Mouse (Mus musculus) midbrain, postnatal 0 days (tissue): Measurements from ENCODE around the gene Gm48552. TPM values are rescaled to one million over a fixed set of nuclear protein-coding genes. Genes with fewer than 3 reads are reported as not detected.
A peak's percentile ranks its signal among the peaks of the same experiment; 100 is the strongest.

Source experiments
- ATAC-seq: fragments of 200-750 bp; cut with Nextera tagmentation; 2 replicates; pipeline ENCODE4 v1.8.0; 2017; ENCODE audit warnings: moderate number of reproducible peaks, mild to moderate bottlenecking, moderate TSS enrichment, moderate library complexity; ENCODE audit not compliant: low FRiP score
- DNase-seq: peaks from one replicate; pipeline ENCODE4 v3.0.0-alpha.2; 2015; ENCODE audit warnings: low spot score
- H3K27ac ChIP-seq: fragments of 300-500 bp; sonication (generic); 2 replicates; pipeline ENCODE4 v1.5.1; 2014; ENCODE audit warnings: low read depth, mild to moderate bottlenecking, low read length, mixed read lengths
- H3K27me3 ChIP-seq: fragments of 300-500 bp; sonication (generic); 2 replicates; pipeline ENCODE4 v1.6.1; 2014; ENCODE audit warnings: low read length, control low read depth, mixed read lengths; ENCODE audit not compliant: insufficient read depth
- H3K36me3 ChIP-seq: fragments of 300-500 bp; sonication (generic); 2 replicates; pipeline ENCODE4 v1.6.1; 2014; ENCODE audit warnings: low read length, control low read depth, mixed read lengths; ENCODE audit not compliant: insufficient read depth
- H3K4me1 ChIP-seq: fragments of 300-500 bp; sonication (generic); 2 replicates; pipeline ENCODE4 v1.6.1; 2014; ENCODE audit warnings: mild to moderate bottlenecking, control low read depth, antibody characterized with exemption, low read length, mixed read lengths; ENCODE audit not compliant: insufficient read depth
- H3K4me2 ChIP-seq: fragments of 300-500 bp; sonication (generic); 2 replicates; pipeline ENCODE4 v1.6.1; 2014; ENCODE audit warnings: low read depth, mild to moderate bottlenecking, low read length, mixed read lengths; ENCODE audit not compliant: poor library complexity, severe bottlenecking
- H3K4me3 ChIP-seq: fragments of 300-500 bp; sonication (generic); 2 replicates; pipeline ENCODE4 v1.5.1; 2014; ENCODE audit warnings: low read depth, mild to moderate bottlenecking, low read length, moderate library complexity
- H3K9ac ChIP-seq: fragments of 300-500 bp; sonication (generic); replicated peaks from 2 replicates; pipeline ENCODE4 v1.6.1; 2014; ENCODE audit warnings: mild to moderate bottlenecking, low read length, moderate library complexity, mixed read lengths; ENCODE audit not compliant: poor library complexity, severe bottlenecking
- H3K9me3 ChIP-seq: fragments of 300-500 bp; sonication (generic); 2 replicates; pipeline ENCODE4 v1.6.1; 2016; ENCODE audit warnings: low read length, control low read depth
- CTCF ChIP-seq: IDR thresholded peaks from 2 replicates; pipeline ENCODE4 v1.5.1; 2016; ENCODE audit warnings: antibody characterized with exemption, mild to moderate bottlenecking
- WGBS: fragments of 180-500 bp; shearing (Covaris S2); extraction: QIAGEN DNeasy Blood & Tissue Kit; methylation state at CpG from one replicate; pipeline ENCODE4 v1.1.7; 2014; 5-methylcytosine and 5-hydroxymethylcytosine counted together
- polyA plus RNA-seq: library from polyadenylated mRNA; unstranded; fragments of >200 nt; fragmentation: Nextera tagmentation; extraction: Ambion mirVana; gene quantifications from 2 replicates; pipeline ENCODE4 v1.2.1, GENCODE M21; 2015
- total RNA-seq: library from RNA; depleted of rRNA; stranded (reverse); fragments of >200 nt; gene quantifications from 2 replicates; pipeline ENCODE4 v1.2.3, GENCODE M21; 2014

Gm48552 gene
- total and polyA plus RNA-seq, 2 experiments from 2014 or later: 1.6 to 6.6 TPM

DNA sequence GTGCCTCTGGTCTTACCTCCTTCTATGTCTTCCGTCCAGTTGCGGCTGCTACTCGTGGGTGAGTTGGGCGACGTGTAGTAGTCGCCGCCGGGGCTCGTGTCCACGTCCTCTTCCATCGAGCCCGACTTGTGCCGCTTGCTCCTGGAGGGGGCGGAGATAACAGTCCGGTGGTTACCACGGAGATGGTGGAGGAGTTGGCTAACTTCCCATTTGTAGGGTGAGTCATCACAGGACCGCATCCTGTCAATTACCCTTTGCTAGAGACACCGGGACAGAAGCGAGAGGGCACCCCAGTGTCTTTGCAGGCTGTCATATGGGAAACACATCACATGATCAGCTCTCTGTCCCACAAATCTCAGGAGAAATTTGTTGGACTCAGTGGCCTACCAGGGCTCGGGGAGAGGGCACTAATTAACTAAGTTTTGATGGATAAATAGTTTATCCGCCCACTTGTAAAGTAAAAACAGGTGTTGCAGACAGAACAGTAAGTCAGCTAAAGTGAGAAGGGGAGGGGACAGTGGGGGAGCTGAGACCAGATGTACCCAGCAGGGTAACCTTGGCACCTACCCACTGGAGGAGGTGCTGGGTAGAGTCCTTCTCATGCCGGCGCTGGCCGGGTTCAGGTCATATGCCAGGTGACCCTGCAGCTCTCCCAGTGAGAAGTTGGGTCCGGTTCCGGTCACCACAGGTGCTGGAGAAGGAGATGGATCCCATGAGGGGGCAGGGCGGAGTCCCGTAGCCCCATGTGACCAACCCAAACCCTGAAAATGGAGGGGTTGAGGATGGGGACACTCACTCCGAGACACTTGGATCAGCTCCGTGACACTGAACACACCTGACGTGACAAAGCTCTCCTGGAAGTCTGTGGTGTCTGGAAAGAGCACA, 19.0 kb downstream of the Gm48552 start:
- no peak overlapping the region for H3K27ac ChIP-seq
- H3K36me3 ChIP-seq: peaks cover 47% of the 10 kb centered on the region
- DNase-seq: peak; percentile 88
- peak overlapping the region; percentile 22; the same call in 1 of the 2 replicates for H3K4me2 ChIP-seq
- H3K9me3 ChIP-seq: no peaks in the 10 kb centered on the region
- TF ChIP-seq CTCF: no peak
- H3K4me1 ChIP-seq: 0 out of 2 replicates have a peak, but pooled peaks cover 3% of the 10 kb centered on the region
- H3K27me3 ChIP-seq: 0 out of 2 replicates have a peak, but pooled peaks cover 4% of the 10 kb centered on the region
- H3K9ac ChIP-seq: no peak overlapping the region; the same call in 1 of the 2 replicates
- ATAC-seq: no peak
- 38% methylated on average over 31 of the region's 31 CpGs for WGBS
- no peak overlapping the region for H3K4me3 ChIP-seq

DNA sequence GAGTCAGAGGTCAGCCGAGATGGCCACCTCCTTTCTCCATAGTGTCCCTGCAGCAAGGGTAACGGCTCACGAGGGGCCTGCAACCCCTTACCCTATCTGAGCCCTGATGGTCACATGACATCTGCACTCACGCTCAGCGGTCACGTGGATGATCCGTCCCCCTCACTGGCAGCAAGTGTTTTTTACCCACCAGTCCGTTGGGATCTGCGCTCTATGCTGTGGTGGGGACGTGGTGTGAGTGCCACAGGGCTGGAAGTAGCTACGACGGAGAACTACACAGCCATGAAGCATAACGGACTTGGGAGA, 19.6 kb downstream of the Gm48552 start:
- no peak overlapping the region for H3K4me2 ChIP-seq
- DNase-seq (no peak), ATAC-seq (no peak)
- TF ChIP-seq CTCF: no peak
- whole genome bisulfite sequencing: 54% methylated on average over 13 of the region's 13 CpGs
- no peak overlapping the region for H3K4me3 ChIP-seq
- H3K9ac ChIP-seq: no peak overlapping the region
- 0 out of 2 replicates have a peak, but pooled peaks cover 4% of the 10 kb centered on the region for H3K27me3 ChIP-seq
- 0 out of 2 replicates have a peak, but pooled peaks cover 3% of the 10 kb centered on the region for H3K4me1 ChIP-seq
- no peaks in the 10 kb centered on the region for H3K9me3 ChIP-seq
- no peak overlapping the region for H3K27ac ChIP-seq
- H3K36me3 ChIP-seq: peaks cover 42% of the 10 kb centered on the region

- H3K9ac ChIP-seq: no peak overlapping the region
- peaks cover 42% of the 10 kb centered on the region for H3K36me3 ChIP-seq
- WGBS: 32% methylated on average over 9 of the region's 9 CpGs
- 0 out of 2 replicates have a peak, but pooled peaks cover 4% of the 10 kb centered on the region for H3K27me3 ChIP-seq
- peak; percentile 62 for DNase-seq
- no peak overlapping the region for H3K4me3 ChIP-seq
- H3K9me3 ChIP-seq: no peaks in the 10 kb centered on the region
- H3K4me2 ChIP-seq: no peak overlapping the region
- ATAC-seq: 0 out of 2 replicates have a peak, but pooled peaks have one; percentile 13
- H3K27ac ChIP-seq: no peak overlapping the region
- TF ChIP-seq CTCF: peak; percentile 74
- H3K4me1 ChIP-seq: 0 out of 2 replicates have a peak, but pooled peaks cover 3% of the 10 kb centered on the region
Observed at GRCm38 (mm10) chr10:81408871-81409291, 20.1 kb downstream of the Gm48552 start.

DNA sequence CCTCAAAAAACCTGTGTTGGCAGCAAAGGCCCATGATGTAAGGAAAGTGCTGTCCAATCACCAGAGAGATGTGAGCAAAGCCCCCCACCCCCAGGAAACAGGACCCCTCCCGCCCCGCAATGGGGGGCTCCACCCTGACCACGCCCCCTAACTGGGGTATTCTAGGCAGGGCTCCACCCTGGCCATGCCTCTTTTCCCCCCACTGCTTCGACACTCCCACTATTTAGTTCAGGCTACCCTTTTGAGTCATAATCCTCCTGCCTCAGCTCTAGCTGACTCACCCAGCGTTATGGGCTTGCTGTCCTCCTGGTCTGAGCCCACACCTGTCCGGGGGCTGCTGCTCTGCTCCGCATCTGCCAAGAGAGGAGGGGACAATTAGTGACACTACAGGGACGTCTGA, 20.5 kb downstream of the Gm48552 start:
- 15% methylated on average over 8 of the region's 8 CpGs for WGBS
- Histone ChIP-seq H3K4me2 (no peak overlapping the region), H3K9me3 (no peaks in the 10 kb centered on the region), H3K36me3 (peaks cover 41% of the 10 kb centered on the region), H3K27me3 (0 out of 2 replicates have a peak, but pooled peaks cover 4% of the 10 kb centered on the region), H3K9ac (no peak overlapping the region), H3K27ac (no peak overlapping the region), H3K4me3 (no peak overlapping the region), H3K4me1 (0 out of 2 replicates have a peak, but pooled peaks cover 5% of the 10 kb centered on the region)
- DNase-seq (no peak), ATAC-seq (no peak)
- no peak for TF ChIP-seq CTCF

DNA sequence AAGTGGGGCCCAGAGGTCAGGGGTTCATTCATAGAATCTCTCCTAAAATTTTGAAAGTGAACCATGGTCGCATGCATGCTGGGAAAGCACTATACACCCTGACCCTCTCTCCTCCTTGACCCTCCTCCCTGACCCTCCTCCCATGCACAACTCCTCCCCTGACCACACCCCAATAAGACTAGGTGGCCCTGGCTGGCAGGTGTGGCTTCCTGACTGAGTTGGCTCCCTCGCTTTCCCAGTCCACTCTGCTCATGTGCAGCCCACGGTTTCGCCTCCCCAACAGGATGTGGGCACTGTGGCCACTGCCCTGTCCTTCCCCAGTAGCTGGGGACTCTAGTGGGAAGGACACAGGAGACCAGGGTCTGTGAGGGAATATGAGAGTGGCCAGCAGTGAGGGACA, 21.5 kb downstream of the Gm48552 start:
- no peak overlapping the region for H3K4me3 ChIP-seq
- no peak for TF ChIP-seq CTCF
- no peak overlapping the region for H3K9ac ChIP-seq
- ATAC-seq (no peak), DNase-seq (no peak)
- no peaks in the 10 kb centered on the region for H3K9me3 ChIP-seq
- H3K4me2 ChIP-seq: no peak overlapping the region
- H3K36me3 ChIP-seq: peaks cover 34% of the 10 kb centered on the region
- 0 out of 2 replicates have a peak, but pooled peaks cover 4% of the 10 kb centered on the region for H3K27me3 ChIP-seq
- 71% methylated on average over 4 of the region's 4 CpGs for WGBS
- 0 out of 2 replicates have a peak, but pooled peaks cover 6% of the 10 kb centered on the region for H3K4me1 ChIP-seq
- no peak overlapping the region for H3K27ac ChIP-seq

DNA sequence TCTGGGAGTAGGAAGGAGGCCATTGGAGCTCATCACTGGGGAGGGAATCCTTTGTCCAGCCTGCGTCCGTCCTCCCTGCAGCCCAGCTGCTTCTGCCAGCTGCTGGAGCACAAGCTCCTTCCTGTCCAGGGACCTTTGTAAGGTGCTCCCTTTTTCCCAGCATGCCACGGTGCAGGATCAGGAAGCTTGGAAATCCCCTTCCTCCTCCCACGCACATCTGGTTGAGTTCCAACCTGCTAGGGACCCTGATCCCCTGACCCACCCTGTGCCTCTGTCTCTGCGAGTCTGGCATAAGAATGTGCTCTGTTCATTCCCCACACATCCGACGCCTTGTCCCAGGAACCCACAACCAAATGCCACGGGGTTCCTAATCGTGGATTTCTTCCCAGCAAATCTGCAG, 22.2 kb downstream of the Gm48552 start:
- Histone ChIP-seq H3K36me3 (peaks cover 27% of the 10 kb centered on the region), H3K27me3 (0 out of 2 replicates have a peak, but pooled peaks cover 4% of the 10 kb centered on the region), H3K4me2 (no peak overlapping the region), H3K27ac (peak overlapping the region; percentile 55; the same call in 1 of the 2 replicates), H3K4me1 (0 out of 2 replicates have a peak, but pooled peaks cover 6% of the 10 kb centered on the region), H3K9ac (no peak overlapping the region), H3K9me3 (no peaks in the 10 kb centered on the region), H3K4me3 (no peak overlapping the region)
- no peak for TF ChIP-seq CTCF
- ATAC-seq: no peak
- WGBS: 66% methylated on average over 9 of the region's 9 CpGs
- no peak for DNase-seq
